Comparison of ENCODE assay signal across 18 mouse cellular contexts in the genomic region with DNA sequence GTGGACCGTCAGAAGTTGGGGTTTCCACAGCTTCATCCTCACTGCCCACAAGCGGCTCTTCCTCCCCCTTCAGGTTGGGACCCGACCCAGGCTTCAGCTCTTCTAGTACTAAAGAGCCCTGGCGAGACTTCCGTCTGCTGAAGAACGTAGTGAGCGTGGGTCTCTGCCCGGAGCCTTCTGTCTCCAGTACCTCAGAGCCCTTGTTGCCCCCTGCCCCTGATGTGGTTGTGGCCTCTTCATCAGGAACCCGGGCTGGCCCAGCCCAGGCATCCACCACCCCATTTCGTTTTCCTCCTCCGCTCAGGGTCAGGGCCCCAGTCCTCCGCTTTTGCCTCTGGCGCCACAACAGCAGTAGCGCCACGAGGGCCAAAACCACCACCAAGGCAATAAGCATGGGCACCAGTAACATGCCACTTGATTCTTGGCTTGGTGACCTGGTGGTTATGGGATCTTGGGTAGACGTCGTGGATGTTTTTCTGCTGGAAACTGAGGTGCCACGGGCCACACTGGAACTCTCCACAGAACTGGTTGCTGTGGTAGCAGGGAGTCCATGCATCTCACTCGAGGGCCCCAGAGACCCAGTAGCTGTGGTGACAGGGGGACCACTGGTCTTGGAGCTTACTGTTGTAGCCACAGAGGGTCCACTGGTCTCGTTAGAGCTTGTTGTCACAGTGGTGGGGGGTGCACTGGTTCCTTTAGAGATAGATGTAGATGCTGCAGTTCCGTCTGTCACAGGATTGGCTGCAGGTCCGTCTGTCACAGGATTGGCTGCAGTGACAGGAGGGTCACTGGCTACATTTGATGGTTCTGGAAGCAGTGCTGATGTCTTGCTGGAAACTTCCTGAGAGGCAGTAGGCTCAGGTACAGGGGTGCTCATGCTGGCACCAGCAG. TPM values are rescaled to one million over a fixed set of nuclear protein-coding genes. Genes with fewer than 3 reads are reported as not detected.
DNase-seq lines count a peak whose midpoint lies in the region; ATAC-seq and TF ChIP-seq lines count a peak whose summit lies in the region.
"Had no signal": no experiment of that assay in that cellular context is flagged by ENCODE, and none has a peak within 500 bp of the region (broad histone marks: within the 10 kb centered on the region; RNA-seq: fewer than 3 reads in every experiment).

No protein-coding gene starts in this region.

- peak overlapping the region; percentile 62 for H3K9ac ChIP-seq in liver, embryonic 12.5 days
- H3K9ac ChIP-seq: hindbrain, embryonic 14.5 days; limb, embryonic 13.5 days; neural tube, embryonic 12.5 days had no signal

- WGBS in liver, embryonic 12.5 days (ENCODE audit: insufficient replicate concordance): 68% methylated on average over 22 of the region's 22 CpGs

- H3K4me1 ChIP-seq in E14TG2a.4 (replicated peaks; ENCODE audit: low read depth, low read length): peaks cover 72% of the 10 kb centered on the region
- peaks cover 76% of the 10 kb centered on the region for H3K4me1 ChIP-seq in liver, embryonic 12.5 days
- H3K4me1 ChIP-seq: heart, embryonic 10.5 days; limb, embryonic 13.5 days; neural tube, embryonic 12.5 days had no signal

- peak; percentile 21 to 32 for DNase-seq in B cell, adult 2 months
- DNase-seq in left cerebral cortex, postnatal 36 days (ENCODE audit: low spot score in 2 of 2): no peak
- no peak for DNase-seq in layer of hippocampus, postnatal 25 days (ENCODE audit: extremely low spot score in 1 of 2, low spot score in 1 of 2)
- no peak for DNase-seq in right cerebral cortex, postnatal 36 days (ENCODE audit: low spot score in 2 of 2)
- no peak for DNase-seq in MN1 (ENCODE audit: low spot score)
- DNase-seq: adrenal gland, adult 8-10 months; kidney, adult 8-10 months; retina, postnatal 1 day had no signal

- no peak for ATAC-seq in liver, embryonic 12.5 days

- H3K9me3 ChIP-seq in E14TG2a.4 (ENCODE audit: low read length): no peaks in the 10 kb centered on the region
- no peaks in the 10 kb centered on the region for H3K9me3 ChIP-seq in liver, embryonic 12.5 days (replicated peaks)
- H3K9me3 ChIP-seq: forebrain, embryonic 10.5 days; heart, embryonic 10.5 days; limb, embryonic 13.5 days; neural tube, embryonic 12.5 days had no signal

- peak overlapping the region; percentile 69 for H3K4me3 ChIP-seq in E14TG2a.4 (replicated peaks; ENCODE audit: low read length)
- H3K4me3 ChIP-seq in liver, embryonic 12.5 days: peak overlapping the region; percentile 48
- peak overlapping the region; percentile 18 for H3K4me3 ChIP-seq in myocyte
- H3K4me3 ChIP-seq: forebrain, embryonic 10.5 days; heart, embryonic 10.5 days; limb, embryonic 13.5 days; neural tube, embryonic 12.5 days had no signal

- H3K36me3 ChIP-seq in E14TG2a.4 (ENCODE audit: insufficient read depth, low read length): peaks cover 35% of the 10 kb centered on the region
- peaks cover 8% of the 10 kb centered on the region; the same call in 1 of the 2 replicates for H3K36me3 ChIP-seq in liver, embryonic 12.5 days
- no peaks in the 10 kb centered on the region for H3K36me3 ChIP-seq in myocyte (ENCODE audit: control insufficient read depth, insufficient read depth)
- H3K36me3 ChIP-seq: forebrain, embryonic 10.5 days; heart, embryonic 10.5 days; limb, embryonic 13.5 days; neural tube, embryonic 12.5 days had no signal

- TF ChIP-seq POLR2A in myocyte (IDR thresholded peaks at IDR 0.05; ENCODE audit: insufficient read length, low read depth): no peak

- H3K4me2 ChIP-seq in liver, embryonic 12.5 days: peak overlapping the region; percentile 65
- H3K4me2 ChIP-seq in myocyte (ENCODE audit: low read depth): peak overlapping the region; percentile 67
- H3K4me2 ChIP-seq: hindbrain, embryonic 14.5 days; limb, embryonic 13.5 days; neural tube, embryonic 12.5 days had no signal

- H3K27me3 ChIP-seq in E14TG2a.4 (ENCODE audit: insufficient read depth, low read length) (no peaks in the 10 kb centered on the region), myocyte (ENCODE audit: control insufficient read depth, insufficient read depth, insufficient read length) (no peaks in the 10 kb centered on the region)
- no peaks in the 10 kb centered on the region for H3K27me3 ChIP-seq in liver, embryonic 12.5 days (replicated peaks)
- H3K27me3 ChIP-seq: limb, embryonic 13.5 days; neural tube, embryonic 12.5 days had no signal

- no peak overlapping the region for H3ac ChIP-seq in myocyte (ENCODE audit: control insufficient read depth, insufficient read length)

- no peak for TF ChIP-seq CTCF in E14TG2a.4 (conservative IDR thresholded peaks at IDR 0.05; ENCODE audit: low read length)

- H3K79me2 ChIP-seq in myocyte (ENCODE audit: control insufficient read depth, insufficient read depth): no peaks in the 10 kb centered on the region

- intact Hi-C loops in left cerebral cortex, postnatal 36 days (cut with DNase I): no loop called here

- peak overlapping the region; percentile 85 for H3K27ac ChIP-seq in liver, embryonic 12.5 days
- H3K27ac ChIP-seq: forebrain, embryonic 10.5 days; heart, embryonic 10.5 days; hindbrain, embryonic 14.5 days; limb, embryonic 13.5 days; neural tube, embryonic 12.5 days had no signal

TF ChIP-seq in myocyte, 11 proteins besides CTCF, POLR2A, EP300 and RAD21:
- no peak for TF ChIP-seq TCF12 (IDR thresholded peaks at IDR 0.05; ENCODE audit: insufficient read depth, poor library complexity, severe bottlenecking)
- no peak for TF ChIP-seq MYOG (IDR thresholded peaks at IDR 0.05; ENCODE audit: control insufficient read depth in 1 of 3, insufficient read depth in 1 of 3, insufficient read length in 2 of 3, low read depth in 2 of 3)
- TF ChIP-seq MAX (IDR thresholded peaks at IDR 0.05; ENCODE audit: low read depth): no peak
- no peak for TF ChIP-seq MYOD1 (IDR thresholded peaks at IDR 0.05; ENCODE audit: control insufficient read depth in 1 of 3, insufficient read length in 2 of 3, low read depth in 2 of 3)
- TF ChIP-seq REST (IDR thresholded peaks at IDR 0.05; ENCODE audit: insufficient read depth, insufficient read length): no peak
- TF ChIP-seq E2F4 (IDR thresholded peaks at IDR 0.05; ENCODE audit: insufficient read depth): no peak
- no peak for TF ChIP-seq SRF (IDR thresholded peaks at IDR 0.05; ENCODE audit: control insufficient read depth, insufficient read length, low read depth)
- no peak for TF ChIP-seq POLR2AphosphoS2 (IDR thresholded peaks at IDR 0.05; ENCODE audit: insufficient read length, low read depth)
- no peak for TF ChIP-seq USF1 (IDR thresholded peaks at IDR 0.05; ENCODE audit: low read depth)

RNA-seq across cellular contexts. Expression of gene Spn, which starts 1.2 kb away (rescaled TPM):
- 7.3 and 7.4 TPM in 2 replicates for polyA plus RNA-seq in liver, embryonic 12.5 days (2016; fragmentation: Nextera tagmentation; extraction: Ambion mirVana)
- polyA plus RNA-seq in myocyte (2012; fragmentation: generic; extraction: Trizol): 21.7 TPM
- total RNA-seq in left cerebral cortex, postnatal 36 days (2021): under 1 TPM; 0.12 to 0.25 TPM
- total RNA-seq in layer of hippocampus, postnatal 25 days (2021): under 1 TPM; 0.28 to 0.42 TPM
- polyA plus RNA-seq: hindbrain, embryonic 14.5 days had no signal

RNA-seq across cellular contexts. Expression of gene Qprt, which starts 14.4 kb away (rescaled TPM):
- polyA plus RNA-seq in liver, embryonic 12.5 days (2016; fragmentation: Nextera tagmentation; extraction: Ambion mirVana): 36.5 and 40.3 TPM in 2 replicates
- 0.04 TPM for polyA plus RNA-seq in myocyte (2012; fragmentation: generic; extraction: Trizol)
- total RNA-seq in left cerebral cortex, postnatal 36 days (2021): under 1 TPM in 1 of 2 experiments, not detected in 1; 0.63 TPM
- total RNA-seq in layer of hippocampus, postnatal 25 days (2021): under 1 TPM; 0.30 to 0.35 TPM

RNA-seq across cellular contexts. Expression of gene AI467606, which starts 45.3 kb away (rescaled TPM):
- polyA plus RNA-seq in liver, embryonic 12.5 days (2016; fragmentation: Nextera tagmentation; extraction: Ambion mirVana): 8.3 and 8.5 TPM in 2 replicates
- 45.0 TPM for polyA plus RNA-seq in myocyte (2012; fragmentation: generic; extraction: Trizol)
- 1 to 10 TPM; 1.1 to 1.3 TPM for total RNA-seq in left cerebral cortex, postnatal 36 days (2021)
- 1 to 10 TPM; 1.2 to 1.5 TPM for total RNA-seq in layer of hippocampus, postnatal 25 days (2021)

RNA-seq across cellular contexts. Expression of gene Zg16, which starts 49.3 kb away (rescaled TPM):
- polyA plus RNA-seq in liver, embryonic 12.5 days (2016; fragmentation: Nextera tagmentation; extraction: Ambion mirVana): not detected in 2 replicates
- not detected for polyA plus RNA-seq in myocyte (2012; fragmentation: generic; extraction: Trizol)
- not detected for total RNA-seq in left cerebral cortex, postnatal 36 days (2021)
- not detected for total RNA-seq in layer of hippocampus, postnatal 25 days (2021)
- total RNA-seq: adrenal gland, adult 8-10 months; layer of hippocampus, adult 8-10 months had no signal
- polyA plus RNA-seq: forebrain, embryonic 10.5 days; heart, embryonic 10.5 days; hindbrain, embryonic 14.5 days; limb, embryonic 13.5 days; neural tube, embryonic 12.5 days; stomach, embryonic 14.5 days had no signal

RNA-seq across cellular contexts. Expression of gene Cd2bp2, which starts 59.4 kb away (rescaled TPM):
- polyA plus RNA-seq in liver, embryonic 12.5 days (2016; fragmentation: Nextera tagmentation; extraction: Ambion mirVana): 35.0 and 36.0 TPM in 2 replicates
- polyA plus RNA-seq in myocyte (2012; fragmentation: generic; extraction: Trizol): 58.3 TPM
- total RNA-seq in left cerebral cortex, postnatal 36 days (2021): 10 to 100 TPM; 81.4 to 89.5 TPM
- total RNA-seq in layer of hippocampus, postnatal 25 days (2021): 10 to 100 TPM; 92.1 to 95.7 TPM

Comparison
In these comparisons a context has a peak if more than half of its experiments do, and no peak if none do; other contexts are left out.
1. DNase-seq: peak in B cell, adult 2 months (2 of 2); none in left cerebral cortex, postnatal 36 days (0 of 2), layer of hippocampus, postnatal 25 days (0 of 2), right cerebral cortex, postnatal 36 days (0 of 2) and MN1 (single experiment).
2. H3K4me3 ChIP-seq: peak in every context shown above with its lines; median percentile 69 in E14TG2a.4; 48 in liver, embryonic 12.5 days; 18 in myocyte.